Mouse (Mus musculus): Measurements from ENCODE around the gene Azin2.

GRCm38 (mm10) chr4:128966751-128967150 lies 4.5 kb upstream of the Azin2 start:
- TF ChIP-seq CTCF (conservative IDR thresholded peaks at IDR 0.05 in 1 of 2, IDR thresholded peaks at IDR 0.05 in 1 of 2; ENCODE audit: low read depth in 2 of 2, low read length in 2 of 2) (no peak), POLR2A (IDR thresholded peaks at IDR 0.05; ENCODE audit: low read depth, low read length) (no peak), MYC (IDR thresholded peaks at IDR 0.05; ENCODE audit: low read depth, low read length) (no peak), RAD21 (IDR thresholded peaks at IDR 0.05; ENCODE audit: low read depth, low read length) (no peak), E2F4 (IDR thresholded peaks at IDR 0.05; ENCODE audit: insufficient replicate concordance, low read depth, low read length) (no peak), NRF1 (IDR thresholded peaks at IDR 0.05; ENCODE audit: low read depth, low read length) (no peak), GABPA (IDR thresholded peaks at IDR 0.05; ENCODE audit: insufficient replicate concordance, low read depth, low read length) (no peak), MEF2A (IDR thresholded peaks at IDR 0.05; ENCODE audit: borderline replicate concordance, low read depth, low read length) (no peak), MXI1 (IDR thresholded peaks at IDR 0.05; ENCODE audit: low read depth, low read length) (no peak), ZC3H11A (IDR thresholded peaks at IDR 0.05; ENCODE audit: low read depth, low read length) (no peak)
